Mouse (Mus musculus): ENCODE measurements around the gene Il34.
A peak's percentile ranks its signal among the peaks of the same experiment; 100 is the strongest.
"Not testable (repeated sequence)": the region's sequence is repeated elsewhere in the genome, so short reads cannot be mapped to it uniquely, and the experiment has no call there.

The Il34 gene

DNA sequence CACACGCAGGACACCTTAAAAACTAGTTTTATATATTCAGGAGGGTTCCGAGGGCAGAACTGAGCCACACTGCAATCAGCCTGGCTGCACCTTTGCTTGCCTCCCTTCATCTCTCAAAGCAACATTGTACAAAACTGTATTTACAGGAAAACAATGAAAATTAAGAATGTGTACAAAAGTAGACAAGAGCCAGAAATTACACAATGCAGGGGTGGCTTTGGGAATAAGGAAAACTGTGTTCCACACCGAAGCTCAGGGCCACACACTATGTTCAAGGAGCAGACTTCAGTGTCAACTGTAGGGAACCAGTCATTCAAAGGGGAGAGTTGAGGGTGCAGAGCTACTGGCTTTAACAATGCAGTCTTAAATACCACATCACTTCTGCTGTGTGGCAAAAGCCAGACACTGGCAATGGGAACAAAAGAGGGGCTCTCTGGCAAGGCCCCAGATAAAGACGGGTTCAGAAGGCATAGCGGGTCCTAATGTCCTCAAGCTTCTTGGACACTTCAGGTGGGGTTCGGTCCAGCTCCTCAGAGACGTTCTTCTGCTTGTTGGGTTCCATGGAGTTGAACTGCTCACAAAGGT lies 4.8 kb upstream of the Il34 start:
- DNase-seq, result no peak

- peak; percentile 35 to 60 for DNase-seq
Observed at GRCm38 (mm10) chr8:110809831-110810230, 4.1 kb upstream of the Il34 start.

- DNase-seq, result peak; percentile 44 to 72
Observed at GRCm38 (mm10) chr8:110808495-110809472, 3.1 kb upstream of the Il34 start.

DNA sequence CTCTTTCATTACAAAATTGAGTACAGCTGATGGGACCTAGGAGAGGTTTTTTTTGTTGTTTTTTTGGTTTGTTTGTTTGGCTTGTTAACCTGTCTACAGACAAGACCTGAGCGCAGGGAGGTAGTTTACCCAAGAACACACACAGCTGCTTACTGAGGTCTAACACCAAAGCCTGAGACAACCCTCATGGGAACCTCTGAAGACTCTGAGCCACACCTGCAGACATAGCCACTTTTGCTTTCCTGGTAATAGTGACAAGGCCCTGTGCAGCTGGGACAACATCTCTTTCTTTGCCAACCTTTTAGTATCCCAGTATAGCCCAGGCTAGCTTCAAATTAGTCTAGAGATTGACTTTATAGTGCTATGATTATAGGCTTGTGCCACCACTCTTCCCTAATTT lies 422 bp upstream of the Il34 start:
- no peak for DNase-seq

DNA sequence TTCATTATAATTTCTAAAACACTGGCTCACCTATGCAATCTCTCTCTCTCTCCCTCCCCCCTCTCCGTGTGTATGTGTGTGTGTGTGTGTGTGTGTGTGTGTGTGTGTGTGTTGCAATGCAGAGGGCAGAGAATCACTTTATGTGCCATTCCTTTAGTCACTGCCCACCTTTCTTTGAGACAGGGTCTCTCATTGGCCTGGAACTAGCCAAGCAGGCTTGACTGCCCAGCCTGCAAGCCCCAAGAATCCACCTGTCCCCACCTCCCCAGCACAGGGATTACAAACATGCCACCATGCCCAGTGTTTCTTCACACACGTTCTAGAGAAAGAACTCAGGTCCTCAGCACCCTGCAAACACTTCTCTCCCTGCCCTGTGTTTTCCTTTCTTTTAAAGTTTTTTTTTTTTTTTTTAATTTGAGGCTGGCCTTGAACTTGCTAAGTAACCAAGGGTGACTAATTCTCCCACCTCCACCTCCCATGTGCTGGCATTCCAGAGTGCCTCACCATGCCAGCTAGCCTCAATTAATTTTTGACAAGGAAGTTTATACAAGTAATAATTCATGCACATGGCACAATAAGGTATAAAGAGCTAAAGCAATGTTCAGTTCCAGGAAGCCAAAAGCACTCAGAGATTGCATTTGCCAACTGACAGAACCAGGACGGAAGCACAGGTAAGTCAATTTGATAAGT lies 754 bp downstream of the Il34 start:
- DNase-seq, result peak; percentile 41 to 74

DNA sequence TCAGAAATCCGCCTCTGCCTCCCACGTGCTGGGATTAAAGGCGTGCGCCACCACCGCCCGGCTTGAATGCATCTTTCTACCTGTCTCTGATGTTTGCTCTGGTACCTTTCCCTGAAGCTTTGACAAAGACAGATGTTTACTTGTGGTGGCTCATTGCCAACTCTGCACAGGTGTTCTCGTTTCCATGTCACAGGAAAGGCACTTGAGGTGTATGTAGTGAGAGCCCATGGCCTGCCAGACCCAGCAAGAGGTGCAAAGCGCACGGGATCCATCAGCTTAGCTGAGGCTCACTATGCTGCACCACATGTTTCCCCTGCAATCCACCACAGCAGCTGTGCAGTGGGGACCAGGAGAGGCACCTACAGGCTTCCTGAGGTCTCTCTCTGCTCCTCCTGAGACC lies 1.9 kb downstream of the Il34 start:
- no peak for DNase-seq

- DNase-seq, result no peak
Observed at GRCm38 (mm10) chr8:110802988-110803387, 2.7 kb downstream of the Il34 start.

- DNase-seq, result no peak
Observed at GRCm38 (mm10) chr8:110797086-110797485, 8.6 kb downstream of the Il34 start.

DNA sequence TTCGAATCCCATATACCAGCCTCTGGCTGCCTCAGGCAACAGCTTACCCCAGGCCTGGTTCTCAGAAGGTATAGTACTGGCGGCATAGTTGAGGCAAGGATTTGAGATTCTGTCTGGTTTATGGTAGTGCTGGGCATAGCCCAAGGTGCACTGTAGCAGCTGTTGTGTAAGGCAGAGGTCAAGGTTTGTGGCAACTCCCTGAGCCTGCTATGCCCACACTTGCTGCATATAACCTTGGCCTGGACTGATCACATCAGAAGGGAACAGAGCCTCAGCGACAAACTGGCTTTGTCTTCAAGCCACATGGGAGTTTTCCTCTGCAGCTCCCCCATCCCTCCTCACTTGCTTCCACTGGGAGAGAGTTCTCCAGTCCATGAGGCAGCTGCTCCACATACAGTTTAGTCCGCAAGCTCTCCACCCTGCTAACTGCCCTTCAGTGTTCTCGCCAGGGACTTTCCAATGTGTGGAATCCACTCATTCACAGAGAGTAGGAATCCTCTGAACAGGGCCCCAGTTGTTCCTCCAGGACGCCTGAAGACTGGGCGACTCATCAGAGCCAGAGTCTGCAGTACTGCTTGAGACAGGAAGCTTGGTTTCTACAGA lies 11.3 kb downstream of the Il34 start:
- no peak for DNase-seq

DNA sequence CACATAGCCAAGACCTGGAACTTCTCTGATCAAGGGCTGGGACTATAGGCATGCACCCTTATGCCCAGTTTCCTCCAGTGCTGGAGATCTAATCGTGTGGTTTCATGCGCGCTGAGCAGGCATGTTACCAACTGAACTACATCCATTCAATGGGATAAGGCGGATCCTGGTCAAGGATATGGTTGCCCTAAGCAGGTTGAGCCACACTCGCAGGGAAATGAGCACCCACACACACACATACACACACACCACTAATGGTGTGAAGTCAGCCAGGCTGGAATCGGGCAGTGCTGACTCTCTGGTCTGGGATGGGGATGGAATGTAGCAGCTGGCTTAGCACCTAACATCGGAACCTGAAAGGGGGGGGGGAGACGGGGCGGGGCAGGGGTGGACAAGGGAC lies 11.8 kb downstream of the Il34 start:
- no peak for DNase-seq

- no peak for DNase-seq
Observed at GRCm38 (mm10) chr8:110793511-110793910, 12.2 kb downstream of the Il34 start.

DNA sequence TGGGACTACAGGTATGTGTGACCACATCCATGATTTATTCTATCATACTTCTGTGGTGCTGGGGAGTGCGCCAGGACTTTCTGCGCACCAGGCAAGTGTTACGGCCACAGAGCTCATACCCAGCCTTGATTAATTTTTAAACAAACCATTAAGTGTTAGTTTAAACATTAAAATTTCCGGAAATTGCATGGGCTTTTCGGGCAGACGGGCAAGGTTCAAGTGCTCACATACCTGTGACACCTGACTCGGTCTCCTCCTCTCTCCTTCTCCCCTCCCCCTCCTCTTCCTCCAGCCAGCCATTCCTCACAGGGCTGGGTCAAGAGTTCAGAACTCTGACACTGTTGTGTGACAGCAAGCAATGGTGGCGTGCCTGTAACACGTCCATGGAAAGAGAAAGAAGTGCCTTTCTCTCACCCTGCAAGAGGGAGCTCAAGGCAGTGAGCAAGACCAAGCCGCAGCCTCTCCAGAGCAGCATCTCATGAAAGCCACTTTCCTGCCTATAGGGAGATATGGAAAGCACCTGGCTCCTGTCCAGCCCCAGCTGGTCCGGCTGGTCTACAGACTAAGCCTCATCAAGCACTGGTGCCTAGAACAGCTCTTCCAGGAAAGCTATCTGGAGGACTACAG lies 13.0 kb downstream of the Il34 start:
- peak; percentile 68 to 83 for DNase-seq

GRCm38 (mm10) chr8:110791164-110791563 lies 14.6 kb downstream of the Il34 start:
- no peak for DNase-seq

DNA sequence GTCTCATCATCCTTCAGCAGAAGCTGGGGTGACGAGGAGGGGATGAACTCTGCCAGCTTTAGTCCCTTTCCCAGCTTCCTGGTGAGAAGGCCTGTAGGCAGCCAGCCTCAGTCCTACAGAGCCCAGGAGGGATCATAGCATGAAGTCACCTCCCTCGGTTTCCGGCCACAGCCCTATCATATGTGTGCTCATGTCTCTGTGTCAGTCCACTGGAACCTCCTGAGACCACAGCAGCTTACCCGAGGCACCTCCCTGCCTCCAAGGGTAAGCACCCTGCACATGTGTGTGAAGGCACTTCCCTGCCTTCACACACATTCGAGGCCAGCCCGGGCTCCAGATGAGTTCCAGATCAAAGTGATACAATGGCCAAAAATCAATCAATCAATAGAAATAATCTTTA lies 15.5 kb downstream of the Il34 start:
- DNase-seq, result no peak

DNA sequence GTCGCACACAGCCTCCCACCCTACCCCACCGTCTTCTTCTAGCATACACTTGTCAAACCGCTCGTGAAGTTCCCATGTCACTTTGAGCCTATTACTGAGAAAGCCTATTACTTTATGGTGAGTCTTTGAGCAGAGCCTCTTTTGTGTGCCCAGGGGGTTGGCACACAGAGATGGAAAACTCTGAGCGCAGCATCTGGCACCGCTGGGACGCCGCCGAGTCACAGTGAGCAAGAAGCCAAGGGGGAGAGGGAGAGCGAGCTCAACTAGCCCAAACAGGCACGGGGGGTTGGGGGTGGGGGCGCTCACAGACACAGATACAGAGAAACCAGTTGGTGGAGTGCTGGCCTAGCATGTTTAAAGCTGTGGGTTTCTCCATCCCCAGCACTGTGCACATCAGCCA lies 16.2 kb downstream of the Il34 start:
- DNase-seq, result peak in 1 of 2 experiments; percentile 49

DNA sequence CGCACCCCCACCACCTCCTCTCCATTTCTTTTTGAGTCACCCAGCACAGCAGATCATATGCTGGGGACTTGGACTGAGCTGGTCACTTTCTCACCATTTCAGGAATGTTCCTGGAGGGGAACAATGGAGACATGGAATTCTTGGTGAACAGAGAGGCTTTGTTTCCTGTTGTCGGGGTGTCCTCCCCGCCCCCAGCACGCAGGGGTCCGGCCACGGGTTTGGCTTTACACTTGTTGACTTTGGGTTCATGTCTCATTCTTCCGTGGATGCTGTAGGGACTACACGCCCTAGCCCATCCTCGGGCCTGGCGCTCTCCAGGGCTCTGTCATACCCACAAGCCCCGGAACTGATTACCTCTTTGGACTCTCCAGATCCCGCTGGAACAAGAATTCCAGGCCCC lies 16.7 kb downstream of the Il34 start:
- DNase-seq, result no peak

DNA sequence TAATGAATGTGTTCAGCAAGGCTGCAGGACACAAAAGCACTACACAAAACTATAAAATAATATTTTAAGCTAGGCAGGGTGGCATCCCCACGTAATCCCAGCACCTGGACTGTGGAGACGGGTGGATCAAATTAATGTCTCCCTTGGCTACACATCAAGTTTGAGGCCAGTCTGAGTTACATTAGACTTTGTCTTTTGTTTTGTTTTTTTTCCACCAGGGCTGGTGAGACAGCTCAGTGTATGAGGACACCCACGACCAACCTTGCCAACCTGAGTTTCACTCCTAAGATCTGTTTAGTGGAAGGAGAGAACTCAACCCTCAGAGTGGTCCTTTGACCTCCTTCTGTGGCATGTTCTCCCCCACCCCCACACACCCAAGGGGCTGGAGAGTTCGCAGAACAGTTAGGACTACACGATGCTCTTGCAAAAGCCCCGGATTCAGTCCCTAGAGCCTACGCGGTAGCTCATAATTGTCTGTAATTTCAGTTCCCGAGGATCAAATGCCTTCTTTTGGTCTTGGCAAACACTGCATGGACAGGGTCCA lies 18.2 kb downstream of the Il34 start:
- no peak for DNase-seq

DNA sequence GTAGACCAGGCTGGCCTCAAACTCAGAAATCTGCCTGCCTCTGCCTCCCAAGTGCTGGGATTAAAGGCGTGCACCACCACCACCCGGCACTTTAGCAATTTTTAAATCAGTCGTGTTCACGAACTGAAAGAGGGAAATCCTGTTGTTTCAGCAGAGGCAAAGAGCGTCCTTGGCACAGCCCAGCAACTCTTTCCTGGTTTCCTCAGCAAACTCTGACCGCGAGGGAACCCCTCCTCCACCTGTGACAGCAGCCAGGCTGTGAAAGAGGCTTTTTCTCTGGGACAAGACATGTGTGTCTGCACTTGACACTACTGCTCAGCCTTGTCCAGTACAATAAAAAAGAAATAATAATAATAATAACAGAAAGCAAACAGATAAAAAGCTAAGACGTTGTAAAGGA lies 18.8 kb downstream of the Il34 start:
- no peak for DNase-seq

- not testable (repeated sequence) for DNase-seq
Observed at GRCm38 (mm10) chr8:110786501-110786900, 19.2 kb downstream of the Il34 start.

DNA sequence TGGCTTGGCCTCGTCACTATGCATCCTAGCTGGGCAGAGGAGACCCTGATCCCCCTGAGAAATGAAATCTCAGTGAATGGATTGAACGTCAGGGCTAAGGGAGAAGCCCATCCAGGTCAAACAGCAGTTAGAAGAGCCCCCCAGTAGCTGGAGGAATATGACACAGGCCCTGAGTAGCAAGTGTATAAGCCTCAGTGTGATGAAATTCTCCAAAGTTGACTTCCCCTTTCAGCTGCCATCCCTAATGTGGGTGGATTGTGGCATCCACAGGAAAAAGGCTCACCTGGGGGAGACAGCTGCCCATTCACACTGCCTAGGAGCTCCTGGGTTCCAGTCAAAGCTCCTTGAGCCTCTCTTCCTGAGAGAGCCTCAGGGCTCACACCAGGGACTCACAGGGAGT lies 20.4 kb downstream of the Il34 start:
- DNase-seq, result no peak

- DNase-seq, result no peak
Observed at GRCm38 (mm10) chr8:110779924-110780718, 25.6 kb downstream of the Il34 start.

GRCm38 (mm10) chr8:110776335-110776734 lies 29.4 kb downstream of the Il34 start:
- no peak for DNase-seq

All from lung, postnatal 4 days (tissue).